Mouse (Mus musculus) myocyte (in vitro differentiated cells): ENCODE results near the gene Nrbp1. TPM values are rescaled to one million over a fixed set of nuclear protein-coding genes. Genes with fewer than 3 reads are reported as not detected.

ENCODE experiments used
- H3K27me3 ChIP-seq: one replicate; pipeline ENCODE4 v1.6.1; 2011; ENCODE audit not compliant: control insufficient read depth, insufficient read depth, insufficient read length
- H3K36me3 ChIP-seq: one replicate; pipeline ENCODE4 v1.6.1; 2011; ENCODE audit not compliant: control insufficient read depth, insufficient read depth
- H3K4me2 ChIP-seq: one replicate; pipeline ENCODE4 v1.6.1; 2011; ENCODE audit warnings: low read depth, control low read depth
- H3K4me3 ChIP-seq: one replicate; pipeline ENCODE4 v1.5.1; 2011; ENCODE audit warnings: mild to moderate bottlenecking, control low read depth, moderate library complexity
- H3K79me2 ChIP-seq: one replicate; pipeline ENCODE4 v1.6.1; 2011; ENCODE audit not compliant: control insufficient read depth, insufficient read depth
- H3ac ChIP-seq: one replicate; pipeline ENCODE4 v1.6.1; 2011; ENCODE audit not compliant: control insufficient read depth, insufficient read length
- CEBPB ChIP-seq: IDR thresholded peaks from 2 replicates; pipeline ENCODE4 v1.6.1; 2011; ENCODE audit warnings: mild to moderate bottlenecking, moderate library complexity; ENCODE audit not compliant: poor library complexity, insufficient read depth, severe bottlenecking
- E2F4 ChIP-seq: IDR thresholded peaks from one replicate; pipeline ENCODE4 v1.6.1; 2011; ENCODE audit warnings: mild to moderate bottlenecking, control low read depth, moderate library complexity; ENCODE audit not compliant: insufficient read depth
- MAX ChIP-seq: IDR thresholded peaks from one replicate; pipeline ENCODE4 v1.6.1; 2011; ENCODE audit warnings: low read depth, mild to moderate bottlenecking, control low read depth
- MYOD1 ChIP-seq, 3 experiments: IDR thresholded peaks; one replicate each; pipeline ENCODE4 v1.6.1; 2011; ENCODE audit warnings: control low read depth in 2 of 3, low read depth in 2 of 3, mild to moderate bottlenecking in 2 of 3, moderate library complexity in 1 of 3; ENCODE audit not compliant: insufficient read length in 2 of 3, control insufficient read depth in 1 of 3
- MYOG ChIP-seq, 3 experiments: IDR thresholded peaks; one replicate each; pipeline ENCODE4 v1.6.1; 2011; ENCODE audit warnings: control low read depth in 2 of 3, low read depth in 2 of 3, mild to moderate bottlenecking in 2 of 3; ENCODE audit not compliant: insufficient read length in 2 of 3, control insufficient read depth in 1 of 3, insufficient read depth in 1 of 3
- POLR2A ChIP-seq: IDR thresholded peaks from one replicate; pipeline ENCODE4 v1.6.1; 2011; ENCODE audit warnings: low read depth, mild to moderate bottlenecking, control low read depth, moderate library complexity; ENCODE audit not compliant: insufficient read length
- POLR2AphosphoS2 ChIP-seq: IDR thresholded peaks from one replicate; pipeline ENCODE4 v1.6.1; 2011; ENCODE audit warnings: low read depth, control low read depth; ENCODE audit not compliant: insufficient read length
- REST ChIP-seq: IDR thresholded peaks from one replicate; pipeline ENCODE4 v1.6.1; 2011; ENCODE audit warnings: mild to moderate bottlenecking, control low read depth, moderate library complexity; ENCODE audit not compliant: insufficient read depth, insufficient read length
- SRF ChIP-seq: IDR thresholded peaks from one replicate; pipeline ENCODE4 v1.6.1; 2011; ENCODE audit warnings: low read depth; ENCODE audit not compliant: control insufficient read depth, insufficient read length
- TCF12 ChIP-seq: IDR thresholded peaks from one replicate; pipeline ENCODE4 v1.6.1; 2011; ENCODE audit warnings: mild to moderate bottlenecking, control low read depth; ENCODE audit not compliant: poor library complexity, insufficient read depth, severe bottlenecking
- TCF3 ChIP-seq: IDR thresholded peaks from one replicate; pipeline ENCODE4 v1.6.1; 2011; ENCODE audit warnings: low read depth, control low read depth; ENCODE audit not compliant: insufficient read length
- USF1 ChIP-seq: IDR thresholded peaks from one replicate; pipeline ENCODE4 v1.6.1; 2011; ENCODE audit warnings: low read depth, mild to moderate bottlenecking, control low read depth, moderate library complexity
- polyA plus RNA-seq: library from polyadenylated mRNA; unstranded; fragments of >200 nt; fragmentation: generic; extraction: Trizol; gene quantifications from one replicate; pipeline ENCODE4 v1.2.1, GENCODE M21; 2012; ENCODE audit warnings: missing spikeins

Nrbp1 gene
- polyA plus RNA-seq, 1 experiment, result 87.9 TPM

DNA sequence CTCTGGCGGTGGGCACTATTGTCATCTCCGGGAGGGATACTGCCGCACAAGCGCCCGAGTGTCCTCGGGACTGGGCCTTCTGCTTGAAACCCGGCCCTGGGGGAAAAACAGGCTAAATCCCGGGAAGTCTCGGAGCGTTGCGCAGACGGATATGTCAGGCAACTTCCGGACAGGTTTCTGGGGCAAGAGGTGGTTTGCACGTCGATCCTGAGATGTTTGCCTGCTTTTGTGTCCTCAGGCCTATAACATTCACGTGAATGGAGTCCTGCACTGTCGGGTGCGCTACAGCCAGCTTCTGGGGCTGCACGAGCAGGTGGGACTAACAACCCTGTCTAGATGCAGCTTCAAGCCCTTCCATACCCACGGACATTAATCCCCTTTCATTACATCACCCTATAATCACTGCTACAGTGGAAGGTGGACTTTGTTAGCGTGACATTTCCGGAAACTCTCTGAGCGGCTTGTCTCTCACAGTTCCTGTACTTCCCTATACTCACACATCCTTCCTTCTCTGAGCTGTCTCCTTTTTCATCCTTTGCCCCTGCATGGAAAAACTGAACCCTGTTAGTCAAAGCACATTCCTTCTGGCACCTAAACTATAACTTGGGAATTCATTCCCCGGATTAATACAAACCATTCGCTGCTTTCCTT is 46.9 kb upstream of the Nrbp1 start:
- no peaks in the 10 kb centered on the region for H3K27me3 ChIP-seq
- H3K79me2 ChIP-seq, result peaks cover 12% of the 10 kb centered on the region
- peak overlapping the region; percentile 62 for H3ac ChIP-seq
- H3K4me3 ChIP-seq, result peak overlapping the region; percentile 95
- H3K4me2 ChIP-seq, result peak overlapping the region; percentile 85
- TF ChIP-seq POLR2AphosphoS2 (no peak), MYOG (IDR thresholded peaks at IDR 0.05; ENCODE audit: control insufficient read depth in 1 of 3, insufficient read depth in 1 of 3, insufficient read length in 2 of 3, low read depth in 2 of 3) (no peak), SRF (no peak), REST (no peak), TCF12 (no peak), MYOD1 (IDR thresholded peaks at IDR 0.05; ENCODE audit: control insufficient read depth in 1 of 3, insufficient read length in 2 of 3, low read depth in 2 of 3) (no peak)
- peaks cover 27% of the 10 kb centered on the region for H3K36me3 ChIP-seq

GRCm38 (mm10) chr5:31194486-31195485 is 45.9 kb upstream of the Nrbp1 start:
- Histone ChIP-seq H3K4me2 (peak overlapping the region; percentile 85), H3K4me3 (peak overlapping the region; percentile 95), H3K79me2 (peaks cover 12% of the 10 kb centered on the region), H3ac (no peak overlapping the region), H3K36me3 (peaks cover 37% of the 10 kb centered on the region), H3K27me3 (no peaks in the 10 kb centered on the region)
- TF ChIP-seq MAX (no peak), TCF3 (no peak), CEBPB (no peak), TCF12 (no peak), E2F4 (no peak), POLR2A (no peak), USF1 (no peak), POLR2AphosphoS2 (no peak)

- Histone ChIP-seq H3K79me2 (peaks cover 12% of the 10 kb centered on the region), H3K36me3 (peaks cover 41% of the 10 kb centered on the region), H3K4me3 (no peak overlapping the region), H3ac (no peak overlapping the region), H3K4me2 (no peak overlapping the region), H3K27me3 (no peaks in the 10 kb centered on the region)
- TF ChIP-seq E2F4 (no peak), SRF (no peak), REST (no peak), TCF12 (no peak), MYOD1 (IDR thresholded peaks at IDR 0.05; ENCODE audit: control insufficient read depth in 1 of 3, insufficient read length in 2 of 3, low read depth in 2 of 3) (no peak), TCF3 (no peak), POLR2AphosphoS2 (no peak)
Observed at GRCm38 (mm10) chr5:31195671-31196070, 45.0 kb upstream of the Nrbp1 start.

- TF ChIP-seq TCF12 (no peak), SRF (no peak), POLR2AphosphoS2 (peak; percentile 67)
- Histone ChIP-seq H3K27me3 (no peaks in the 10 kb centered on the region), H3K79me2 (peaks cover 17% of the 10 kb centered on the region), H3K4me2 (no peak overlapping the region), H3ac (no peak overlapping the region), H3K4me3 (no peak overlapping the region), H3K36me3 (peaks cover 41% of the 10 kb centered on the region)
Observed at GRCm38 (mm10) chr5:31196207-31196606, 44.5 kb upstream of the Nrbp1 start.

DNA sequence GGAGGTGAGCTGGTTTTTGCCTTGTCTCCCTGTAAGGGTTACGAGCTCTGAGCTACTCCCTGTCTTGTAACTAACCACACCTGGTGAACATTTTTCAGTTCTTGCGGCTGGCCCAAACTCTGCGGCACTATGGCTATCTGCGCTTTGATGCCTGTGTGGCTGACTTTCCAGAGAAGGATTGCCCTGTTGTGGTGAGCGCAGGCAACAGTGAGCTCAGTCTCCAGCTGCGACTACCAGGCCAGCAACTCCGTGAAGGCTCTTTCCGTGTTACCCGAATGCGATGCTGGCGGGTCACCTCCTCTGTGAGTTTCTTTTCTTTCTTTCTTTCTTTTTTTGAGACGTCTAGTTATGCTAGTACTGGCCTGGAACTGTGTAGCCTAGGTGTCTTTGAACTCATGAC is 43.6 kb upstream of the Nrbp1 start:
- no peak overlapping the region for H3ac ChIP-seq
- H3K79me2 ChIP-seq, result peaks cover 24% of the 10 kb centered on the region
- TF ChIP-seq SRF (no peak), E2F4 (no peak), REST (no peak), TCF12 (no peak), MYOD1 (IDR thresholded peaks at IDR 0.05; ENCODE audit: control insufficient read depth in 1 of 3, insufficient read length in 2 of 3, low read depth in 2 of 3) (no peak), USF1 (no peak), MYOG (IDR thresholded peaks at IDR 0.05; ENCODE audit: control insufficient read depth in 1 of 3, insufficient read depth in 1 of 3, insufficient read length in 2 of 3, low read depth in 2 of 3) (no peak), TCF3 (no peak), POLR2AphosphoS2 (peak; percentile 62)
- H3K36me3 ChIP-seq, result peaks cover 41% of the 10 kb centered on the region
- H3K27me3 ChIP-seq, result no peaks in the 10 kb centered on the region
- H3K4me3 ChIP-seq, result no peak overlapping the region
- no peak overlapping the region for H3K4me2 ChIP-seq
